Mouse (Mus musculus): ENCODE measurements around the gene Galnt16.

- TF ChIP-seq CTCF (IDR thresholded peaks at IDR 0.05; ENCODE audit: insufficient read depth, low read depth, low read length) (no peak), POLR2A (IDR thresholded peaks at IDR 0.05; ENCODE audit: insufficient read depth, low read depth, low read length) (no peak)
Observed at GRCm38 (mm10) chr12:80549646-80550045, 31.6 kb downstream of the Galnt16 start.
